Mouse (Mus musculus) CD4-positive helper T cell, adult 2 months (primary cell): ENCODE measurements around the gene Edrf1.

Experiments used
- DNase-seq: peaks from one replicate; pipeline ENCODE4 v3.0.0-alpha.2; 2012; ENCODE audit warnings: low read depth, missing footprints, low spot score

Edrf1 gene

DNA sequence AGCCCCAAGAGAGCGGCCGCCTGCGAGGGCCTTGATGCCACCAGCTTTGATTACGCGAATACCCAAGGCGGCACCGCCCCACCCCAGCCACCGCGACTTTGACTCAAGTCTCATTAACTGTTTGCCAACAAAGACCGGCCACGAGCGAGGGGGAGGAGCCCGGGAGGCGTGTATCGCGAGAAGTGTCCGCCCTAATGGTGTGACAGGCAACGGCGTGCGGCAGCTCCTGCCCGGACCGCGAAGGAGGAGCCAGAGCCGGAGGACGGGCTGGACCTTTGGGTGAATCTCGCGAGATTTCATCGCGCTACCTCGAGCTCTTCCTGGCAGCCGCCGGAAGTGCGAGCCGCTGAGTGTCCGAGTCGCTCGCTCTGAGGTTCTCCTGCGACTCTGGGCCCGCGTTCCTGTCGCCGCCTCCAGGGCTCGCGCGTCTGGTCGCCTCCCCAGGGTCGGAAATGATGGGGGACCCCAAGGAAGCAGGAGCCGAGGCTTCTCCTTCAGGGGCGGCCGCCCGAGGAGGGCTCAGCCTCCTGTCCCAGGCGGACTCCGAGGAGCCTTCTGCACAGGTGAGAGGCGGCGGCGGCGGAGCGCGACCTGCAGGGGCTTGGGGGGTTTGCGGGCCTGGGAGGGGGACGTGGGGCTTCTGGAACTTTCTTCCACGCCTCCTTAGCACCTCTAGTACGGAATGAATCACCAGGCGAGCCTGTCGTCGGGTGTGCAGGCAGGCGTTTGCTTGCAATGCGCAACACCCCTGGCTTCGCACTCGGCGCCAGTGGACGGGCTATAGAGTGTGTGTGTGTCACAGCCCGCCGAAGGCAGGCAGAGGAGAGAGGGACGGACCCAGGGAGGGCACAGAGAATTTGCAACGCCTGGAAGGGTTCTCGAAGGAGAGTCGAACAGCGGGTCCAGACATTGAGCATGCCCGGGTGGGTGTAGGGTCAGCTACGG, at the start of gene Edrf1:
Gene Edrf1 (plus strand): TSS at position 183 of the 945 bp plus-strand sequence.
- peak; percentile 98 for DNase-seq

DNA sequence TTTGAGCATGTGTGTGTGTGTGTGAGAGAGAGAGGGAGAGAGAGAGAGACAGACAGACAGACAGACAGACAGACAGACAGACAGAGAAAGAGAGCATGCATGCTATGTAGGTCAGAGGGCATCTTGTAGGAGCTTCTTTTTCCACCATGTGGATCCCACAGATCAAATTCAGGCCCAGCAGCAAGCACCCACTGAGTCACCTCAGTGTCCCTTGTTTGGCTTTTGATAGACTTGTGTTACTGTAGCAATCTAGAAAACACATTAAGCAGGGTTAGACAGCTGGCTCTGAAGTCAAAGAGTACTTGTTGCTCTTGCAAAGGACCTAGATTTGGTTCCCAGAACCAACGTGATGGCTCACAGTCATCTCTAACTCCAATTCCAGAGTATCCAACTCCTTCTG, 45.6 kb upstream of the Edrf1 start:
- no peak for DNase-seq

DNA sequence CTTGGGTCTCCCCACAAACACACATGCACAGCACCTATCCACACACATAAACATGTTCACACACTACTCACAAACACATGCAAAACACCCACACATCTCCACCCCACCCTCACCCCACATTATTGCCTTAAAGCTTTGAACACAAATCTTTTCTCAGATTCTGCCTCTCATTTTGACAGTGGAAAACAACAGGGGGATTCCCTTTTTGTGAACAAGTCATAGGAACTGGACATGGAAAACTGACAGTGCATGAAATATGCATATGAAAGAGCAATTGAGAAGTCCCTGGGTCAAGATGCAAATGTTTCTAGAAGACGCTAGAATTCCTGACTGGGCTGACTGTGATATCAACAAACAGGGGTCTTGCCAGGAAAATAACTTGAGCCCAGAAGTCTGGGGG, 36.8 kb upstream of the Edrf1 start:
- DNase-seq = no peak

- DNase-seq = no peak
These were observed 35.3 kb upstream of the Edrf1 start, which contains the start of gene Tex36 for GRCm38 (mm10) chr7:133602058-133602457. Gene Tex36, minus strand, starts transcription at chr7:133602158.

- no peak for DNase-seq
These were observed 34.2 kb upstream of the Edrf1 start for GRCm38 (mm10) chr7:133603156-133603555.

DNA sequence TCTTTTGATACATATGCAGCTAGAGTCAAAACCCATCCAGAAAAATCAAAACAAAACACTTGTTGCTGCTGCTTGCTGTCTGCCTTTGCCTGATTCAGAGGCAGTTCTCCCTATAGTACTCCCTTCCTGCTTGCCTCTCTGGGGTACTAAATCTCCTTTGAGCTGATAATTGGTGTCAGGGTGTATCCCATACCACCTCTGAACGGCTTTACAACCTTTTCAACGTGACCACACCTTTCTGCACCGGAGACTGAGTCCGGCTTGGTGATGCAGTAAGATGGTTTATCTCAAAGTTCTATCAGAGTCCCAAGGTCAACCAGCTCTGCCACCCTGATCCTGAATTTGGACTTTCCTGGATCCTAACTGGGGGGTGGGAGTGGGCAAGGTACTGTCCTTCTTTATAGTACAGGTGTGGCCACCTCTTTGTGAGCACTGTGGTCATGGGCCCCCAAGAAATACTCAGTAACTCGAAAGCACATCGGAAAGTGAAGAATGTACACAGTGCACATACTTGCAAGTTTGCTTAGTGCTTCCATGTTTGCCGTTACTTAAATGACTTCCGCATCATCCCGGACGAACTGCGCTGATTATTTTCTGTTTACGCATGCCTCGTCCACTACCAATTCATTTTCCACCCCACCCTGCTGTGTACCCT, 32.8 kb upstream of the Edrf1 start:
- DNase-seq = no peak

DNA sequence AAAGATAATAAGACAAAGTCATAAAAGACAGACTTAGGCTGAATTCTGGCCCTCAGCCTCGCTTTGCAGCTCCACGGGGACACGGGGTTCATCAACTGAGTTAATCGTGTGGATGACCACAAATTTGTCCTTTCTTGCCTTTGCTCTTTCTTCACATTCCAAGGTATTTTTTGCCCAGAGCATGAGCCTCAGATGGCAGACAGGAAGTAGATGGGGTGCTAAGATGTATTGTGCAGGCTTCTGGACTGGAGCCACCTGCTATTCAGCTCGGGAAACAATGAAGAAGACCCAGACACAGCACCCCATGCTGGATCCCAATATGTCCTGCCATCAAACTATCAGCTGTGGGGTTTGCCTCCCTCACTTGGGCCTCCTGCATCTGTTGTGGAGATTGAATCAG, 30.0 kb upstream of the Edrf1 start:
- no peak for DNase-seq

DNA sequence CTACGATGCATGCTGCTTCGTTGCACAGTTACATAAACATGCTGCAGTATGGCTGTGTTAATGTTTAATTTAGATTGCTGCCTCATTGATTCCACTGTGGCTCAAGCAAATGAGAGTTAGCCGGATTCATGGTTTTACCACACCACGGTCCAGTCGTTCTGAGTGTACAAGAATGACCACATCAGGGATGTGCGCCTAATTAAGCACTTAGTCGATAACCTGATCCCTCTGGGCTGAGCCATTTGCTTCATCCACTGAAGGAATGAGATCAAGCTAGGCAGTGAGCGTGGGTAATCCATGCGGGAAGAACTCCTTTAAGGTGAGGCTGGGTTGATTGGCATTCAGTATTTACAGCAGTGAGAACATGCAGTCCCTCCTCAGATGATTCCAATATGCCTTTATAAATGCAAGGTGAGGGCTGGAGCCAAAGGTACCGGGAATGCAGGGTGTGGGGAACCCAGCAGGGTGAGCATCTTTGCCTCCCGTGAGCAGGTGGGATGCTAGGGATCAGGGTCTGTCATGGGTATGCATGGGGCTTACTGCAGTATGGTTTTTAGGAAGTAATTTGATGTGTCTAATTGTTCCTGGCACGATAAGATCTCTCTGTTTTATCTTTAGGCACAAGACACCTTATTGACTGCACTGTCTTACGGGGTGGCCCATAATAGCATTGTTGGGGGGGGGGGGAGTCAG, 29.3 kb upstream of the Edrf1 start:
- no peak for DNase-seq

DNA sequence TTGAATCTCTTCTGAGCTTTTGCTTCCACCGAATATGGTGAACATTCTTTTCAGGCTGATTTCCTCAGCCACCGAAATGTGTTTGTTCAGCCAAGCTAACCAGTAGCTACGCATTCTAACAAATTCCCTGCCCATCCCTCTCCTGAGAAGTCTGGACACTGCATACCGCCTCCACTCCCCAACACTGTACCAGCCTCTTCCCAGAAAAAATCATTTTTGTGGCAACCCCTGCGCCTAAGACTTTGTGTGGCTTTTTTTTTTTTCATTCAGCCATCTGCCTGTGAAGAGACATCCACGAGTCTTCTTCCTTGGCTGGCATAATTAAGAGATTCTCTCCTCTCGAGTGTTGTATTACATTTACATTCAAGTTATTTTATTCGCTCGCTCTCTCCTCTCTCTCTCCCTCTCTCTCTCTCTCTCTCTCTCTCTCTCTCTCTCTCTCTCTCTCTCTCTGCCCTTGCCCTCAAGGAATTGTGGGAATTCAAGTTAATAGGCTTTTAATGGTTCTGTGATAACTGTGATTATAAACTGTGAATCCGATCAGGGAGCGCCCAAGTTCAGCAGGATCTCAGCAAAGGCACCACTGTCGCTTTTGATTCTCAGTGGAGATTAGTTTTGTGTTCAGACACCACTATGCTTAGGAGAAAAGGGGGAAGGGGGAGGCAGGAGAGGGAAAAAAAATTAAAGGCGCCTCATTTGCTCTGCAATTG, 28.6 kb upstream of the Edrf1 start:
- DNase-seq = no peak

DNA sequence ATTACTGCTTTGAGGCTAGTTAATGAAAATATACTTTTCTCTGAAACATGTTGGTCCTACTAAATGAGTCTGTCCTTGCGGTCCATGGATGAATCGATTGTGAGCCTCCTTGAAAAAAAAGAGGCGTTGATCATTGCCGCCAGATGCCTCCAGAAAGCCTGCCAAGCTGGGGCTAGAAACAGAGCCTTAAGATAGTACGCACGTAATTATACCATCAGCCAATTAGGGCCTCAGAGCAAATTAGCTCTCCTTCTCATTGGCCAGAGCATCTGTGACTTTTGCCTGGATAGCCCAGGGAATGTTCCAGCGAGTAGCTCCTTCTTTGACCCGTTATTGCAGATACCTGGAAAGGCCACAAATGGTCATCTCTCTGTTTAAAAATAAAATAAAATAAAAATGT, 27.8 kb upstream of the Edrf1 start:
- no peak for DNase-seq

DNA sequence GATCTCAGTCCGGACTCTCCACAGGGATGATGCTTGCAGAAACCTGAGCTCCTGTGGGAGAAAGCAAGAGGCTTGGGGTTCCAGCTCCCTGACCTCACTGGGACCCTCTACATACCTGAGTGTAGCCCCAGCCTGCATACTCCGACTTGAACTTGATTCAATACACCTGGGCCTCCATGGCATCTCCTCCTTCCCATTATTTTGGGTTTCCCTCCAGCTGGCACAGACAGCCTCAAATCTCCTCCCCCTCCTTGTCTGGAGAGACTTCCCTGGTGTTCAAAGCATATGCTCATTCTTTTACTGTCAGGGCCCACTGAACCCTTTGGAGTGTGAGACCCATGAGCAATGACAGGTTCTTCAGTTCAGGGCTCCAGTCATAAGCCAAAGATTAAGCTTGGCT, 24.4 kb upstream of the Edrf1 start:
- no peak for DNase-seq

GRCm38 (mm10) chr7:133620721-133621120, 16.6 kb upstream of the Edrf1 start:
- DNase-seq = no peak

- no peak for DNase-seq
These were observed 14.1 kb upstream of the Edrf1 start for GRCm38 (mm10) chr7:133623226-133623625.

DNA sequence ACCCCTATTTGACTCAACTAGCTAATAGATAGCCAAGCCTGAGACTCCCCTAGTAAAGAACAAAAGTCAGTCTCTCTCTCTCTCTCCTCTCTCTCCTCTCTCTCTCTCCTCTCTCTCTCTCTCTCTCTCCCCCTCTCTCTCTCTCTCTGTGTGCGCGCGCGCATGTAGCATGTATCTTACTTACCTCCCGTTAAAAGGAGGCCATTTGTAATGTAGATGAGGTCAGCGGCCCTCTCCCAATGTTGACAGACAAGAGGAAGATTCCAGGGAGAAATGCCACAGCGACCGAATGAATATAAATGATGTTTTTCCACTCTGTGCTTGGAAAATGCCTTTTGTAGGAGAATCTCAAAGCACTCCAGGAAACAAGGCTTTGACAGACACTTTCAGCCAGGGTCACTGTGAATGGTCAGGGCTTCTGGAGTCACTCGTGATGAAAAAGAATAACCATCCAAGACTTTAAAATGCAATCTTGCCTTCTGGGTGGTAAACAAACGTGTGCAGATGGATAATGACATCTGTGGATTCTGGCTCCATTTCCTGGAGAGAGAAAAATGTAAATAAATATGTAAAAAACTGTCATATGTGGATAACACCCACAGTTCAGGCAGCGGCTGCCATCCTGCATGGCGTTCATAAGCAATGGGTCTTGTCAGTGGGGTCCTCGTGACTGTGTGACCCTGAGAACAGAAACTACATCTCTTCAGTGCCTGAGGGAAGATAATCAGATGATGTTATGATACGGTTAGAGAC, 10.0 kb upstream of the Edrf1 start:
- no peak for DNase-seq

- no peak for DNase-seq
These were observed 6.5 kb upstream of the Edrf1 start for GRCm38 (mm10) chr7:133630821-133631220.

- peak; percentile 56 for DNase-seq
These were observed 4.9 kb upstream of the Edrf1 start for GRCm38 (mm10) chr7:133632476-133632875.

GRCm38 (mm10) chr7:133634932-133635650, 2.3 kb upstream of the Edrf1 start:
- DNase-seq = no peak

DNA sequence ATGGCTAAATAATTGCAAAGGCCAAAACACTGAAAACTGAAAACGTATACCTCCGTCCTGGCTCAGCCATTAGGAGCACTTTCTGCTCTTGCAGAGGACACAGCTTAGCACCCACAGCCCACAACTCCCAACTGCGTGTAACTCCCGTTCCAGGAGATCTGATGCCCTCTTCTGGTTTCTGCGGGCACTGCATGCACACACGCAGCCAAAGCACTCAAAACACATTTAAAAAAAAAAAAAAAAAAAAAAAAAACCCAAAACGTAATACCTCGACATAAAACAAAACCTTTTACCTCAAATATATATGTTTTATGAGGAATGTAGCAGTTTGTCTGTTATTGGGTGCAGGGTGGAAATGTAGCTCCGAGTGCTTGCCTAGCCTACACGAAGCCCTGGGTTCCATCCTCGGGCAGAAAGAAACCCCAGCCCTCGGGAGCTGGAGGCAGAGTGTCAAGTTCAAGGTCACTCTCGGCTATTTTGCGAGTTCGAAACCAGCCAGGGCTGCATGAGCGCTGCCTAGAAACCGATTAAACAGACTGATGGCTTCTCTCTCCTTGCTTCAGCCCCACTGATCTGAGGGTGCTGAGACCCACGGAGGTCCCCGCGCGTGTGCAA, 498 bp upstream of the Edrf1 start:
- DNase-seq = peak; percentile 91

- peak; percentile 34 for DNase-seq
These were observed 963 bp downstream of the Edrf1 start for GRCm38 (mm10) chr7:133638306-133638705.

GRCm38 (mm10) chr7:133638821-133639220, 1.5 kb downstream of the Edrf1 start:
- no peak for DNase-seq
